ENCODE assay signal across 16 mouse cellular contexts in the genomic region with DNA sequence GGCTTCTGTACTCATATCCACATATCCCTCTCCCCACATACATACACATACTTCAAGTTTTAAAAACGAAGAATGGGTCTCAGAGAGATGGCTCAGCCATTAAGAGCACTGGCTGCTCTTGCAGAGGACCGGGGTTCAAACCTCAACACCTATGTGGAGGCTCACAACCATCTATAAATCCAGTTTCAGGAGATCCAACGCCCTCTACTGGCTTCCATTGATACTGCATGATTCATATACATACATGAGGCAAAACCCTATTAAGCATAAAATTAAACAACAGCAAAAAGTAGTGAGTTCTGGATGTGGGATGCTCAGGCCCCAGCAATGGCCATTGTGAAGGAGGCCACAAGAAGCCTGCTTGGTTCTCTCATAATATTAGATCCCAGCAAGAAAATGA. TPM values are rescaled to one million over a fixed set of nuclear protein-coding genes. Genes with fewer than 3 reads are reported as not detected.
DNase-seq lines count a peak whose midpoint lies in the region; ATAC-seq and TF ChIP-seq lines count a peak whose summit lies in the region.
"Had no signal": no experiment of that assay in that cellular context is flagged by ENCODE, and none has a peak within 500 bp of the region (broad histone marks: within the 10 kb centered on the region; RNA-seq: fewer than 3 reads in every experiment).

No protein-coding gene starts in this region.

- no peaks in the 10 kb centered on the region for H3K9me3 ChIP-seq in heart, embryonic 12.5 days (replicated peaks)
- no peaks in the 10 kb centered on the region for H3K9me3 ChIP-seq in liver, postnatal 0 days (ENCODE audit: low read length)
- H3K9me3 ChIP-seq in G1E (replicated peaks): no peaks in the 10 kb centered on the region
- H3K9me3 ChIP-seq in limb, embryonic 10.5 days (replicated peaks): no peaks in the 10 kb centered on the region
- H3K9me3 ChIP-seq: embryonic facial prominence, embryonic 12.5 days; heart, embryonic 13.5 days; kidney, embryonic 15.5 days; limb, embryonic 13.5 days; midbrain, embryonic 15.5 days had no signal

- H3K4me1 ChIP-seq in heart, adult 2 months (ENCODE audit: control insufficient read depth, insufficient read depth, low read length): peaks cover 16% of the 10 kb centered on the region
- peaks cover 46% of the 10 kb centered on the region for H3K4me1 ChIP-seq in heart, embryonic 12.5 days (replicated peaks)
- peaks cover 25% of the 10 kb centered on the region for H3K4me1 ChIP-seq in liver, postnatal 0 days (ENCODE audit: insufficient read depth)
- H3K4me1 ChIP-seq in G1E (ENCODE audit: insufficient read depth, low read depth, low read length): peaks cover 68% of the 10 kb centered on the region
- peaks cover 63% of the 10 kb centered on the region for H3K4me1 ChIP-seq in limb, embryonic 10.5 days

- no peak overlapping the region for H3K27ac ChIP-seq in heart, adult 2 months
- H3K27ac ChIP-seq in heart, embryonic 12.5 days (ENCODE audit: poor library complexity, severe bottlenecking): no peak overlapping the region
- H3K27ac ChIP-seq in liver, postnatal 0 days (ENCODE audit: low read depth): no peak overlapping the region
- H3K27ac ChIP-seq in limb, embryonic 10.5 days: 0 out of 2 replicates have a peak overlapping the region, but pooled peaks have one; percentile 1
- H3K27ac ChIP-seq: embryonic facial prominence, embryonic 12.5 days; heart, embryonic 13.5 days; hindbrain, embryonic 14.5 days; kidney, embryonic 15.5 days; limb, embryonic 13.5 days; midbrain, embryonic 15.5 days had no signal

- TF ChIP-seq EP300 in heart, adult 2 months (IDR thresholded peaks at IDR 0.05; ENCODE audit: insufficient read depth, low read depth, low read length): no peak
- TF ChIP-seq EP300 in liver, postnatal 0 days (IDR thresholded peaks at IDR 0.05; ENCODE audit: low read depth): no peak

- H3K79me2 ChIP-seq in heart, adult 2 months (replicated peaks; ENCODE audit: control insufficient read depth, insufficient read depth, low read length): no peaks in the 10 kb centered on the region

- no peaks in the 10 kb centered on the region; the same call in 1 of the 2 replicates for H3K36me3 ChIP-seq in heart, adult 2 months (ENCODE audit: control insufficient read depth, insufficient read depth, low read length)
- H3K36me3 ChIP-seq in heart, embryonic 12.5 days: no peaks in the 10 kb centered on the region
- H3K36me3 ChIP-seq in liver, postnatal 0 days (replicated peaks; ENCODE audit: insufficient read depth, low read length): no peaks in the 10 kb centered on the region
- peaks cover 2% of the 10 kb centered on the region for H3K36me3 ChIP-seq in G1E (replicated peaks)
- H3K36me3 ChIP-seq in limb, embryonic 10.5 days: no peaks in the 10 kb centered on the region
- H3K36me3 ChIP-seq: embryonic facial prominence, embryonic 12.5 days; heart, embryonic 13.5 days; kidney, embryonic 15.5 days; limb, embryonic 13.5 days; midbrain, embryonic 15.5 days had no signal

- H3K9ac ChIP-seq in heart, adult 2 months (ENCODE audit: low read depth, low read length): no peak overlapping the region
- no peak overlapping the region for H3K9ac ChIP-seq in heart, embryonic 12.5 days
- H3K9ac ChIP-seq in liver, postnatal 0 days (replicated peaks): no peak overlapping the region
- H3K9ac ChIP-seq: embryonic facial prominence, embryonic 12.5 days; heart, embryonic 13.5 days; hindbrain, embryonic 14.5 days; kidney, embryonic 15.5 days; limb, embryonic 13.5 days; midbrain, embryonic 15.5 days had no signal

- peak; percentile 62 for TF ChIP-seq CTCF in heart, adult 2 months (IDR thresholded peaks at IDR 0.05)
- TF ChIP-seq CTCF in liver, postnatal 0 days (IDR thresholded peaks at IDR 0.05; ENCODE audit: low read depth): peak; percentile 64
- TF ChIP-seq CTCF in G1E (IDR thresholded peaks at IDR 0.05; ENCODE audit: low read depth, low read length): 0 out of 2 replicates have a peak, but pooled peaks have one; percentile 15

- intact Hi-C loops in heart, adult 2 months (cut with DNase I): no loop called here

- no peak overlapping the region for H3K4me3 ChIP-seq in heart, adult 2 months
- H3K4me3 ChIP-seq in heart, embryonic 12.5 days: no peak overlapping the region
- no peak overlapping the region for H3K4me3 ChIP-seq in liver, postnatal 0 days (ENCODE audit: low read depth, low read length)
- no peak overlapping the region for H3K4me3 ChIP-seq in G1E (ENCODE audit: low read depth, low read length)
- H3K4me3 ChIP-seq in limb, embryonic 10.5 days: no peak overlapping the region
- H3K4me3 ChIP-seq: embryonic facial prominence, embryonic 12.5 days; heart, embryonic 13.5 days; kidney, embryonic 15.5 days; limb, embryonic 13.5 days; midbrain, embryonic 15.5 days had no signal

- 67% methylated on average over 3 of the region's 3 CpGs for WGBS in heart, adult 2 months
- 53% methylated on average over 3 of the region's 3 CpGs for WGBS in heart, embryonic 12.5 days
- 55% methylated on average over 3 of the region's 3 CpGs for WGBS in liver, postnatal 0 days (ENCODE audit: insufficient replicate concordance)
- 53% methylated on average over 3 of the region's 3 CpGs for WGBS in limb, embryonic 10.5 days

- H3K4me2 ChIP-seq in heart, embryonic 12.5 days: no peak overlapping the region
- H3K4me2 ChIP-seq in liver, postnatal 0 days (ENCODE audit: low read depth, low read length): no peak overlapping the region
- H3K4me2 ChIP-seq: embryonic facial prominence, embryonic 12.5 days; heart, embryonic 13.5 days; hindbrain, embryonic 14.5 days; kidney, embryonic 15.5 days; limb, embryonic 13.5 days; midbrain, embryonic 15.5 days had no signal

- no peaks in the 10 kb centered on the region for H3K27me3 ChIP-seq in heart, adult 2 months (ENCODE audit: control insufficient read depth, insufficient read depth, low read length)
- no peaks in the 10 kb centered on the region for H3K27me3 ChIP-seq in heart, embryonic 12.5 days (replicated peaks)
- no peaks in the 10 kb centered on the region for H3K27me3 ChIP-seq in liver, postnatal 0 days (ENCODE audit: insufficient read depth, low read length)
- no peaks in the 10 kb centered on the region for H3K27me3 ChIP-seq in G1E (ENCODE audit: insufficient read depth, low read length)
- H3K27me3 ChIP-seq in limb, embryonic 10.5 days (ENCODE audit: low read depth, poor library complexity, severe bottlenecking): no peaks in the 10 kb centered on the region
- H3K27me3 ChIP-seq: embryonic facial prominence, embryonic 12.5 days; heart, embryonic 13.5 days; kidney, embryonic 15.5 days; limb, embryonic 13.5 days; midbrain, embryonic 15.5 days had no signal

- no peak for ATAC-seq in heart, embryonic 12.5 days (ENCODE audit: insufficient number of reproducible peaks, low FRiP score)
- no peak for ATAC-seq in liver, postnatal 0 days
- ATAC-seq in G1E (ENCODE audit: extremely low read depth, insufficient number of reproducible peaks, low FRiP score, poor library complexity, severe bottlenecking): no peak
- ATAC-seq in cerebellum, adult (ENCODE audit: insufficient number of reproducible peaks, low FRiP score, low TSS enrichment): no peak
- ATAC-seq: midbrain, embryonic 15.5 days had no signal

- TF ChIP-seq POLR2A in heart, adult 2 months (IDR thresholded peaks at IDR 0.05; ENCODE audit: insufficient read depth, low read depth, low read length): no peak

- DNase-seq in heart, adult 2 months: no peak
- no peak for DNase-seq in liver, postnatal 0 days
- DNase-seq in liver (no peak), G1E (ENCODE audit: low spot score) (no peak)
- DNase-seq in limb, embryonic 10.5 days (ENCODE audit: low spot score): no peak
- DNase-seq in right cerebral cortex, adult 2 months (ENCODE audit: low spot score in 2 of 2): no peak
- DNase-seq: cerebellum, adult 8-10 months; thymus, postnatal 25 days had no signal

RNA-seq across cellular contexts. Expression of a gene that starts 27.5 kb away (rescaled TPM):
- 1 to 10 TPM in 1 of 2 experiments, under 1 TPM in 1; 0.52 to 1.3 TPM for total RNA-seq in heart, adult 2 months (2021)
- 0.73 and 1.1 TPM in 2 replicates for polyA plus RNA-seq in heart, adult 2 months (2012; rRNA removed)
- 1.0 and 2.2 TPM in 2 replicates for polyA plus RNA-seq in heart, embryonic 12.5 days (2016; fragmentation: Nextera tagmentation; extraction: Ambion mirVana)
- not detected in 2 replicates for polyA plus RNA-seq in liver, postnatal 0 days (2015; fragmentation: Nextera tagmentation; extraction: Ambion mirVana)
- total RNA-seq in G1E (2014; fragmentation: Nextera tagmentation): not detected in 2 replicates
- total RNA-seq in G1E (2017): 0.29 and 0.33 TPM in 2 replicates
- polyA plus RNA-seq in G1E (2012): not detected in 2 replicates
- polyA plus RNA-seq in limb, embryonic 10.5 days (2016; fragmentation: Nextera tagmentation; extraction: Ambion mirVana): 2.1 and 4.0 TPM in 2 replicates

RNA-seq across cellular contexts. Expression of a gene that starts 31.7 kb away (rescaled TPM):
- 10 to 100 TPM; 22.0 to 27.3 TPM for total RNA-seq in heart, adult 2 months (2021)
- 27.4 and 30.2 TPM in 2 replicates for polyA plus RNA-seq in heart, adult 2 months (2012; rRNA removed)
- 77.2 and 78.8 TPM in 2 replicates for polyA plus RNA-seq in heart, embryonic 12.5 days (2016; fragmentation: Nextera tagmentation; extraction: Ambion mirVana)
- 27.8 and 30.2 TPM in 2 replicates for polyA plus RNA-seq in liver, postnatal 0 days (2015; fragmentation: Nextera tagmentation; extraction: Ambion mirVana)
- 27.5 and 29.4 TPM in 2 replicates for total RNA-seq in G1E (2014; fragmentation: Nextera tagmentation)
- 18.9 and 26.0 TPM in 2 replicates for total RNA-seq in G1E (2017)
- 66.9 and 69.6 TPM in 2 replicates for polyA plus RNA-seq in G1E (2012)
- polyA plus RNA-seq in limb, embryonic 10.5 days (2016; fragmentation: Nextera tagmentation; extraction: Ambion mirVana): 138 and 141 TPM in 2 replicates

RNA-seq across cellular contexts. Expression of a gene that starts 54.2 kb away (rescaled TPM):
- total RNA-seq in heart, adult 2 months (2021): 1 to 10 TPM; 7.8 to 8.1 TPM
- polyA plus RNA-seq in heart, adult 2 months (2012; rRNA removed): 12.8 and 13.6 TPM in 2 replicates
- 24.2 and 25.5 TPM in 2 replicates for polyA plus RNA-seq in heart, embryonic 12.5 days (2016; fragmentation: Nextera tagmentation; extraction: Ambion mirVana)
- 16.7 and 16.9 TPM in 2 replicates for polyA plus RNA-seq in liver, postnatal 0 days (2015; fragmentation: Nextera tagmentation; extraction: Ambion mirVana)
- 14.6 and 17.9 TPM in 2 replicates for total RNA-seq in G1E (2014; fragmentation: Nextera tagmentation)
- total RNA-seq in G1E (2017): 15.2 and 19.3 TPM in 2 replicates
- 28.4 and 38.8 TPM in 2 replicates for polyA plus RNA-seq in G1E (2012)
- polyA plus RNA-seq in limb, embryonic 10.5 days (2016; fragmentation: Nextera tagmentation; extraction: Ambion mirVana): 59.4 and 61.3 TPM in 2 replicates

RNA-seq across cellular contexts. Expression of a gene that starts 58.8 kb away (rescaled TPM):
- under 1 TPM; 0.75 to 0.84 TPM for total RNA-seq in heart, adult 2 months (2021)
- 1.6 and 2.4 TPM in 2 replicates for polyA plus RNA-seq in heart, adult 2 months (2012; rRNA removed)
- 58.8 and 63.9 TPM in 2 replicates for polyA plus RNA-seq in heart, embryonic 12.5 days (2016; fragmentation: Nextera tagmentation; extraction: Ambion mirVana)
- polyA plus RNA-seq in liver, postnatal 0 days (2015; fragmentation: Nextera tagmentation; extraction: Ambion mirVana): 0.07 and 0.17 TPM in 2 replicates
- total RNA-seq in G1E (2014; fragmentation: Nextera tagmentation) (not detected in 2 replicates), G1E (2017) (0.23 TPM in 1 of 2 replicates, not detected in the other)
- polyA plus RNA-seq in G1E (2012): not detected in 2 replicates
- polyA plus RNA-seq in limb, embryonic 10.5 days (2016; fragmentation: Nextera tagmentation; extraction: Ambion mirVana): 111 and 140 TPM in 2 replicates
